Mouse (Mus musculus): ENCODE measurements around the gene Minpp1. TPM values are rescaled to one million over a fixed set of nuclear protein-coding genes. Genes with fewer than 3 reads are reported as not detected.

The Minpp1 gene
- polyA plus RNA-seq, 1 experiment from 2014 or later = 73.1 TPM

- H3K9me3 ChIP-seq (replicated peaks; ENCODE audit: control insufficient read depth, low read length) = no peaks in the 10 kb centered on the region
- no peaks in the 10 kb centered on the region for H3K4me1 ChIP-seq (ENCODE audit: control insufficient read depth, insufficient read depth, low read length)
- H3K27me3 ChIP-seq (ENCODE audit: control insufficient read depth, insufficient read depth, low read length) = no peaks in the 10 kb centered on the region
- WGBS = 81% methylated on average over 4 of the region's 4 CpGs
- no peak overlapping the region for H3K9ac ChIP-seq (replicated peaks; ENCODE audit: low read length)
- no peaks in the 10 kb centered on the region for H3K36me3 ChIP-seq (replicated peaks; ENCODE audit: control insufficient read depth, insufficient read depth, low read depth, low read length)
- H3K4me3 ChIP-seq (ENCODE audit: low read depth, low read length) = no peak overlapping the region
- ATAC-seq (replicated peaks; ENCODE audit: insufficient number of reproducible peaks, low FRiP score, low TSS enrichment, low read depth) (no peak), DNase-seq (ENCODE audit: low spot score) (no peak)
- H3K27ac ChIP-seq (replicated peaks; ENCODE audit: low read depth, low read length) = no peak overlapping the region
- no peak overlapping the region for H3K4me2 ChIP-seq (ENCODE audit: low read depth, low read length)
Observed at GRCm38 (mm10) chr19:32465228-32465627, 20.3 kb upstream of the Minpp1 start.

DNA sequence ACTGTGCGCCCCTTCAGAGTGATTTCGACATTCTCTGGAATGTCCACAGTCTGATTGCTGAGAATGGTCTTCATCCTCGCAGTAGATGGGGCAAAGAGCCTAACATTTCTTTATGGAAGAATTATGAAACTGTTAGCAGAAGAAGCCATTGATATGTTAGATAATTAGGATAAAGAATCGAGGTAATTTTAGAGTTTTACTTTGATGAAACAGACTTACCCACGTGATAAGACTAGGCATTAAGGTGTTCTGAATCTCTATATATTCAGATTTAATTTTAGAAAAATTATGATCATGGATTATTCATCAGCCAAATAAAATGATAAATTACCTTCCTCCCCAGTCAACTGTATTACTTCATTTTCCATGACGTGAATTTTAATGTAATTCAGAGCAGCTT, 19.1 kb upstream of the Minpp1 start, which contains the start of gene Rpl9-ps6:
Gene Rpl9-ps6 (minus strand): TSS at position 101 of the 400 bp plus-strand sequence.
- H3K27me3 ChIP-seq (ENCODE audit: control insufficient read depth, insufficient read depth, low read length) = no peaks in the 10 kb centered on the region
- no peaks in the 10 kb centered on the region for H3K9me3 ChIP-seq (replicated peaks; ENCODE audit: control insufficient read depth, low read length)
- H3K4me2 ChIP-seq (ENCODE audit: low read depth, low read length) = no peak within 1 kb of the TSS
- no peaks in the 10 kb centered on the region for H3K4me1 ChIP-seq (ENCODE audit: control insufficient read depth, insufficient read depth, low read length)
- H3K36me3 ChIP-seq (replicated peaks; ENCODE audit: control insufficient read depth, insufficient read depth, low read depth, low read length) = no peaks in the 10 kb centered on the region
- DNase-seq (ENCODE audit: low spot score) (no peak), ATAC-seq (replicated peaks; ENCODE audit: insufficient number of reproducible peaks, low FRiP score, low TSS enrichment, low read depth) (no peak)
- no peak within 1 kb of the TSS for H3K9ac ChIP-seq (replicated peaks; ENCODE audit: low read length)
- no peak within 1 kb of the TSS for H3K27ac ChIP-seq (replicated peaks; ENCODE audit: low read depth, low read length)
- 75% methylated on average over 5 of the region's 6 CpGs for WGBS
- H3K4me3 ChIP-seq (ENCODE audit: low read depth, low read length) = no peak within 1 kb of the TSS

DNA sequence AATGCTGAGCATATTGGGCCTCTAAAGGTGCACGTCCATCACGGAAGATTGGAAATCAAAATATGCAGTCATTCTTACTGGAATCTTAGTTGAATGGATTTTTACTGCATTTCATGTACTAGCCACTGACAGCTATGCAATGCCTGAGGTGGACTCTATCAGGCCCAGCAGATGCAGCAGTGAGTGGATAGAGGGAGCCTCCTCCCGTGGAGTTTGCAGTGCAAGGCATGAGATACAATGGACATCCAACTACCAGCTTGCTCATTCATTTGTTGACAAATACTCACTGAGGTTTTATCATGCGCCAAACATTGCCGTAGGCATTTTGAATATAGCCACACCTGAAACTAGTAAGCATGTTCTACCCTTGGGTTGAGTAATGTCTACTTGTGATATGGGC, 18.2 kb upstream of the Minpp1 start:
- Histone ChIP-seq H3K4me1 (ENCODE audit: control insufficient read depth, insufficient read depth, low read length) (no peaks in the 10 kb centered on the region), H3K27me3 (ENCODE audit: control insufficient read depth, insufficient read depth, low read length) (no peaks in the 10 kb centered on the region), H3K27ac (replicated peaks; ENCODE audit: low read depth, low read length) (no peak overlapping the region), H3K9me3 (replicated peaks; ENCODE audit: control insufficient read depth, low read length) (no peaks in the 10 kb centered on the region), H3K4me3 (ENCODE audit: low read depth, low read length) (no peak overlapping the region), H3K4me2 (ENCODE audit: low read depth, low read length) (no peak overlapping the region), H3K36me3 (replicated peaks; ENCODE audit: control insufficient read depth, insufficient read depth, low read depth, low read length) (no peaks in the 10 kb centered on the region), H3K9ac (replicated peaks; ENCODE audit: low read length) (no peak overlapping the region)
- WGBS = 89% methylated on average over 5 of the region's 5 CpGs
- no peak for DNase-seq (ENCODE audit: low spot score)
- ATAC-seq (replicated peaks; ENCODE audit: insufficient number of reproducible peaks, low FRiP score, low TSS enrichment, low read depth) = no peak

- Histone ChIP-seq H3K9me3 (replicated peaks; ENCODE audit: control insufficient read depth, low read length) (no peaks in the 10 kb centered on the region), H3K9ac (replicated peaks; ENCODE audit: low read length) (no peak overlapping the region), H3K4me3 (ENCODE audit: low read depth, low read length) (no peak overlapping the region), H3K4me2 (ENCODE audit: low read depth, low read length) (no peak overlapping the region), H3K4me1 (ENCODE audit: control insufficient read depth, insufficient read depth, low read length) (no peaks in the 10 kb centered on the region), H3K27ac (replicated peaks; ENCODE audit: low read depth, low read length) (no peak overlapping the region), H3K27me3 (ENCODE audit: control insufficient read depth, insufficient read depth, low read length) (no peaks in the 10 kb centered on the region), H3K36me3 (replicated peaks; ENCODE audit: control insufficient read depth, insufficient read depth, low read depth, low read length) (no peaks in the 10 kb centered on the region)
- no peak for ATAC-seq (replicated peaks; ENCODE audit: insufficient number of reproducible peaks, low FRiP score, low TSS enrichment, low read depth)
- DNase-seq (ENCODE audit: low spot score) = peak; percentile 71
- WGBS = 34% methylated on average over 6 of the region's 6 CpGs
Observed at GRCm38 (mm10) chr19:32470059-32470497, 15.5 kb upstream of the Minpp1 start.

- Histone ChIP-seq H3K4me3 (ENCODE audit: low read depth, low read length) (no peak overlapping the region), H3K27me3 (ENCODE audit: control insufficient read depth, insufficient read depth, low read length) (no peaks in the 10 kb centered on the region), H3K27ac (replicated peaks; ENCODE audit: low read depth, low read length) (no peak overlapping the region), H3K4me2 (ENCODE audit: low read depth, low read length) (no peak overlapping the region), H3K9ac (replicated peaks; ENCODE audit: low read length) (no peak overlapping the region), H3K4me1 (ENCODE audit: control insufficient read depth, insufficient read depth, low read length) (no peaks in the 10 kb centered on the region), H3K9me3 (replicated peaks; ENCODE audit: control insufficient read depth, low read length) (no peaks in the 10 kb centered on the region), H3K36me3 (replicated peaks; ENCODE audit: control insufficient read depth, insufficient read depth, low read depth, low read length) (no peaks in the 10 kb centered on the region)
- ATAC-seq (replicated peaks; ENCODE audit: insufficient number of reproducible peaks, low FRiP score, low TSS enrichment, low read depth) (0 out of 2 replicates have a peak, but pooled peaks have one; percentile 34), DNase-seq (ENCODE audit: low spot score) (no peak)
- 86% methylated on average over 13 of the region's 13 CpGs for WGBS
Observed at GRCm38 (mm10) chr19:32470570-32471263, 14.9 kb upstream of the Minpp1 start.

GRCm38 (mm10) chr19:32476016-32476711, 9.4 kb upstream of the Minpp1 start:
- H3K4me1 ChIP-seq (ENCODE audit: control insufficient read depth, insufficient read depth, low read length) = no peaks in the 10 kb centered on the region
- no peak overlapping the region for H3K9ac ChIP-seq (replicated peaks; ENCODE audit: low read length)
- ATAC-seq (replicated peaks; ENCODE audit: insufficient number of reproducible peaks, low FRiP score, low TSS enrichment, low read depth) (no peak), DNase-seq (ENCODE audit: low spot score) (no peak)
- H3K27me3 ChIP-seq (ENCODE audit: control insufficient read depth, insufficient read depth, low read length) = no peaks in the 10 kb centered on the region
- WGBS = 83% methylated on average over 12 of the region's 12 CpGs
- H3K4me2 ChIP-seq (ENCODE audit: low read depth, low read length) = no peak overlapping the region
- H3K27ac ChIP-seq (replicated peaks; ENCODE audit: low read depth, low read length) = no peak overlapping the region
- H3K4me3 ChIP-seq (ENCODE audit: low read depth, low read length) = no peak overlapping the region
- no peaks in the 10 kb centered on the region for H3K36me3 ChIP-seq (replicated peaks; ENCODE audit: control insufficient read depth, insufficient read depth, low read depth, low read length)
- no peaks in the 10 kb centered on the region for H3K9me3 ChIP-seq (replicated peaks; ENCODE audit: control insufficient read depth, low read length)

GRCm38 (mm10) chr19:32476712-32477052, 8.9 kb upstream of the Minpp1 start:
- 84% methylated on average over 4 of the region's 4 CpGs for WGBS
- no peak for ATAC-seq (replicated peaks; ENCODE audit: insufficient number of reproducible peaks, low FRiP score, low TSS enrichment, low read depth)

DNA sequence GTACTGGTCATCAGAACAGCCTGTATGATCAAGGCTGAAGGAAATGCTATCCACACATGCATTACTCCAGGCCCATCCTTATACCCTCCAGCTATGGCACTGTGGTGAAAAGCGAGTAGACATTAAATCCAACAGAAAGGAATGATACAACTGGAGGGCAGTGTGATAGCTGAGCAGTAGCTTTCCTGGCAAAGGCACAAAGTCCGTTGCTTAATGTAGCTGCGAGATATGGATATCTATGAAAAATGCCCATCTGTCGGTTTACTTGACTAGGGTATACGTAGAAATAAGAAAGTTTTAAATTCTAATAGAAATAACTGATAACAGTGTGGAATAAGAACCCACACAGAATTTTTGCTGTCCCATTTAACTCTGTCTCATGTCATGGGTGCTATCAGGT, 5.3 kb upstream of the Minpp1 start:
- Histone ChIP-seq H3K36me3 (replicated peaks; ENCODE audit: control insufficient read depth, insufficient read depth, low read depth, low read length) (no peaks in the 10 kb centered on the region), H3K4me1 (ENCODE audit: control insufficient read depth, insufficient read depth, low read length) (no peaks in the 10 kb centered on the region), H3K9me3 (replicated peaks; ENCODE audit: control insufficient read depth, low read length) (no peaks in the 10 kb centered on the region), H3K9ac (replicated peaks; ENCODE audit: low read length) (no peak overlapping the region), H3K4me3 (ENCODE audit: low read depth, low read length) (no peak overlapping the region), H3K27me3 (ENCODE audit: control insufficient read depth, insufficient read depth, low read length) (no peaks in the 10 kb centered on the region), H3K4me2 (ENCODE audit: low read depth, low read length) (no peak overlapping the region), H3K27ac (replicated peaks; ENCODE audit: low read depth, low read length) (no peak overlapping the region)
- DNase-seq (ENCODE audit: low spot score) (no peak), ATAC-seq (replicated peaks; ENCODE audit: insufficient number of reproducible peaks, low FRiP score, low TSS enrichment, low read depth) (no peak)
- 90% methylated on average over 5 of the region's 5 CpGs for WGBS

More at GRCm38 (mm10) chr19:32476712-32477052, 8.9 kb upstream of the Minpp1 start:
- H3K27ac ChIP-seq (replicated peaks; ENCODE audit: low read depth, low read length) = no peak overlapping the region
- H3K4me1 ChIP-seq (ENCODE audit: control insufficient read depth, insufficient read depth, low read length) = no peaks in the 10 kb centered on the region
- H3K36me3 ChIP-seq (replicated peaks; ENCODE audit: control insufficient read depth, insufficient read depth, low read depth, low read length) = no peaks in the 10 kb centered on the region
- no peaks in the 10 kb centered on the region for H3K9me3 ChIP-seq (replicated peaks; ENCODE audit: control insufficient read depth, low read length)
- no peak overlapping the region for H3K9ac ChIP-seq (replicated peaks; ENCODE audit: low read length)
- H3K4me3 ChIP-seq (ENCODE audit: low read depth, low read length) = no peak overlapping the region
- no peaks in the 10 kb centered on the region for H3K27me3 ChIP-seq (ENCODE audit: control insufficient read depth, insufficient read depth, low read length)
- DNase-seq (ENCODE audit: low spot score) = no peak
- no peak overlapping the region for H3K4me2 ChIP-seq (ENCODE audit: low read depth, low read length)
